Mouse (Mus musculus) adrenal gland, postnatal 25 days (tissue): ENCODE measurements around the gene Ndrg3. TPM values are rescaled to one million over a fixed set of nuclear protein-coding genes. Genes with fewer than 3 reads are reported as not detected.
"Not testable (repeated sequence)": the region's sequence is repeated elsewhere in the genome, so short reads cannot be mapped to it uniquely, and the experiment has no call there.

Source experiments
- DNase-seq: peaks from one replicate; pipeline ENCODE4 v3.0.0; 2021; ENCODE audit warnings: mixed read lengths
- total RNA-seq: library from RNA; stranded (reverse); gene quantifications from 2 replicates; pipeline ENCODE4 v1.2.3, GENCODE M21; 2021

The Ndrg3 gene
- total RNA-seq, 1 experiment from 2014 or later: 55.3 TPM

- DNase-seq: no peak
These were observed 6.4 kb upstream of the Ndrg3 start for GRCm38 (mm10) chr2:156998263-156998662.

GRCm38 (mm10) chr2:156996576-156996975, 4.7 kb upstream of the Ndrg3 start:
- DNase-seq: no peak

GRCm38 (mm10) chr2:156990727-156991431, 977 bp downstream of the Ndrg3 start:
- DNase-seq: no peak

- DNase-seq: no peak
These were observed 4.5 kb downstream of the Ndrg3 start for GRCm38 (mm10) chr2:156987316-156987715.

- DNase-seq: no peak
These were observed 9.0 kb downstream of the Ndrg3 start for GRCm38 (mm10) chr2:156982864-156983263.

DNA sequence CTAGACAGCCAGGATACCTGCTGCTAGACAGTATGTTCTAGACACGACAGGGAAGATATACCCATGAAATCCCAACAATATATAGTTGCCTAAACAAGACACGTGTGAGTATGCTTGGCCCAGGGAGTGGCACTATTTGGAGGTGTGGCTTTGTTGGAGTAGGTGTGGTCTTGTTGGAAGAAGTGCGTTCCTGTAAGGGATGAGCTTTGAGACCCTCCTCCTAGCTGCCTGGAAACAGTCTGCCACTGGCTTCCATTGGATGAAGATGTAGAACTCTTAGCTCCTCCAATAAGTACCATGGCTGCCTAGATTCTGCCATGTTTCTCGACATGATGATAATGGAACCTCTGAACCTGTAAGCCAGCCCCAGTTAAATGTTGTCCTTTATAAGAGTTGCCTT, 10.6 kb downstream of the Ndrg3 start:
- DNase-seq: no peak

- no peak for DNase-seq
These were observed 11.8 kb downstream of the Ndrg3 start for GRCm38 (mm10) chr2:156980059-156980458.

- DNase-seq: no peak
These were observed 15.1 kb downstream of the Ndrg3 start for GRCm38 (mm10) chr2:156976711-156977110.

- DNase-seq: no peak
These were observed 16.9 kb downstream of the Ndrg3 start for GRCm38 (mm10) chr2:156974967-156975366.

- DNase-seq: no peak
These were observed 18.3 kb downstream of the Ndrg3 start for GRCm38 (mm10) chr2:156973316-156974100.

DNA sequence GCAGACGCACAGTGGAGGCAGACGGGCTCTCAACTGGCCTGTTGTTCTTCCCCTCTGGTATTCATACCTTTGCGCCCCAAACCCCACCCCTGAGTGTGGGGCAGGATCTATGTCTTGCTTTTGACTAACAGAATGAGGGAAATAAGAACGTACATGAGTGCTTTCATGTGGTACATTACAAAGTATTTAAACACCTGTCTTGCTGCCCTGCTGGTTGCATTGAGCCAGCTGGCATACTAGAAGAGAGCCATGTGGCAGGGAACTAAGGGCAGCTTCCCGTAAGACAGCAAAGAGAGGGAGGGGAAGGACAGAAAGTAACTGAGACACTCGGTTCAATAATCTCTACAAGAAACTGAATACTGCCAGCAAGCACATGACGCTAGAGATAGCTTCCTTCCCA, 21.6 kb downstream of the Ndrg3 start:
- DNase-seq: no peak

DNA sequence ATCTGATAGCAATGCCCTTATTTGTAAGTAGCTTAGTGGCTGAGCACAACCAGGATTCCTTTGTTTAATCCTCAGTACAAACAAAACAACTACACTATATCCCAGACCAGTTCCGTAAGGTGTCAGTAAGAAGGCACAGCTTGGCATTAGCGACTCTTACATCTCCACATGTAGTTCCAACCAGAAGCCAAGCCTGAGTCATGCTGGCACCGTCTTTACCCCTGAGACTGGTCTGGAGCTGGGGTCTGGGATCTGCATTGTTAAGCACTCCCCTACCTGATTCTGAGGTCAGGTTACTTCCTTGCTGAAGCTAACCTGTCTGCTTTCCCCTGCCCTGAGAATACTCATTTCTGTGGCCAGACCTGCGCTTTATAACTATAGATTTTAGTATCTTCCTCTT, 23.4 kb downstream of the Ndrg3 start:
- no peak for DNase-seq

GRCm38 (mm10) chr2:156967388-156967787, 24.5 kb downstream of the Ndrg3 start:
- DNase-seq: no peak

GRCm38 (mm10) chr2:156963891-156964290, 28.0 kb downstream of the Ndrg3 start:
- no peak for DNase-seq

DNA sequence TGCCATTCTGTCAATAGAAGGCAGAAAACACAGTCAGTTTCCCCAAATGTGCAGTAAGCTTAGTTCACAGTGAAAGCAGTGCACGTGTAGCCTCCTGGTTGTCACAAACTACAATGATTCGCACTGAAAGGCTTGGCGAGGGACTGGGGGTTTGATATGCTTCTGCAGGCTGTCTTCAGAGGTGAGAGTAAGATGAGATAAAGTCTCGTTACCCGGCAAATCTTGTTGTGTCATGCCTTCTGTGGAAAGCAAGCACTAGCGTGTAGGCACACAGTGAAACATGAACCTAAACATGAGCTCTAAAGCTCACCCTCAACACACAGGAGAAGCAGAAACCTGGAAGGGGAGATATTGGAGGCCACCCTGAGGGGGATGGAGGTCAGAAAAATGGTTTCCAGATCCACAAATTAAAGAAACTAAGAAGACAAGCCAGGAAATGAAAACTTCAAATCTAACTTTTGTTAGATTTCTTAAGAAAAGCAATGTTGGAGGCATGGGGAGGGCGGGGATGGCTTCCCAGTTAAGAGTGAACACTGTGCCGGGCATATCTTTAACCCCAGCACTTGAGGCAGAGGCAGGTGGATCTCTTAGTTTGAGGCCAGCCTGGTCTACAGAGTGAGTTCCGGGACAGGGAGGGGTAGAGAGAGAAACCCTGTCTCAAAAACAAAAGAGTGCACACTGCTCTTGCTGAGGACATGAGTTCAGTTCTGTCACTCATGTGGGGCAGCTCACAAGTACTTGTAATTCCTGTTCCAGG, 33.2 kb downstream of the Ndrg3 start:
- DNase-seq: no peak

DNA sequence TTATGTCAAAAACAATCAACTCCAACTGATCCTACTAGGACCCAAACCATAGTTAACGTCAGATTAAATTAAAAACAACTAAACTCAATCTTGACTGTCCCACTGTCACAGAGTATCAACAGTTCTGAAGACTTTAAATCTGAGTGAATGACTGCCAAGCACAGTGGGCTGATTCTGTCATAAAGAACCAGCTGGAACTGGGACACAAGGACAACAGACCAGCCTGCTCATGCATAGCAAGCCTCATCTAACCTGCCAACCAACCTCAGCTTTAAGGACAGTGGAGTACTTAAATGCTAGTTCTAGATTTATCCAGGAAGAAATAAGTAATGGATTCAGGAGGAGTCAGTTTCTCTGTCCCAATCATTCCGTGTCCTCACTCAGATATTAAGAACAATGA, 34.8 kb downstream of the Ndrg3 start:
- DNase-seq: no peak

DNA sequence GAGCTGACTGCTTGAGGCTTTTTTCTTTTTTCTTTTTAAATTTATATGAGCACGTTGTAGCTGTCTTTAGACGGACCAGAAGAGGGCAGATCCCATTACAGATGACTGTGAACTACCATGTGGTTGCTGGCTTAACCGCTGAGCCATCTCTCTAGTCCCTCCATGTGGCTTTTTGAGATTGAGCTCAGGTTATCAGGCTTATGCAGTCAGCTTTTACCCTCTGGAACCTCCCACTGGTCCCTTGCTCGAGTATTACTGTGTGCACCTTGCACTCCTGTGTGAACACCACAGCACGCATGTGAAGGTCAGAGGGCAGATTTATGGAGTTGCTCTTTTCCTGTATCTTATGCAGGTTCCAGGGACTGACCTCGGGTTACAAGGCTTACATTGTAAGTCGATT, 35.5 kb downstream of the Ndrg3 start:
- no peak for DNase-seq

DNA sequence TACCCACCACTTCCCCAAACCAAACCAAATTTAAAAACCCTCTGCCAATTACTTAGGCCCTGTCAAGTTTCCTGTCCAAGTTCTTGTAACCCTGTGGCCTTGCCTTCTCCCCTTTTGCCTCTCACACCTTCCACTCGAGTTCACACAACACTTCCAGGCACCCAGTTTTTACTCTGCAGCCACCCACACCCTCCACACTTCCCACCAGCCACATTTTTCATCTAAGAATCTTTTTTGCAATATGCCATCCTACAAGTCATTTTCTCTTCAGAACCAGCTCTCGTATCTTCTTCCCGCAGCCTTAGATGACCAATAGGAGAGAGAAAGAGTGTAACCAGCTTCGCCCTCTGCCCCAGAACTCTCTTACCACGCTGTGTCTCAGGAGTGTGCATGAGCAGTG, 37.4 kb downstream of the Ndrg3 start:
- DNase-seq: no peak

DNA sequence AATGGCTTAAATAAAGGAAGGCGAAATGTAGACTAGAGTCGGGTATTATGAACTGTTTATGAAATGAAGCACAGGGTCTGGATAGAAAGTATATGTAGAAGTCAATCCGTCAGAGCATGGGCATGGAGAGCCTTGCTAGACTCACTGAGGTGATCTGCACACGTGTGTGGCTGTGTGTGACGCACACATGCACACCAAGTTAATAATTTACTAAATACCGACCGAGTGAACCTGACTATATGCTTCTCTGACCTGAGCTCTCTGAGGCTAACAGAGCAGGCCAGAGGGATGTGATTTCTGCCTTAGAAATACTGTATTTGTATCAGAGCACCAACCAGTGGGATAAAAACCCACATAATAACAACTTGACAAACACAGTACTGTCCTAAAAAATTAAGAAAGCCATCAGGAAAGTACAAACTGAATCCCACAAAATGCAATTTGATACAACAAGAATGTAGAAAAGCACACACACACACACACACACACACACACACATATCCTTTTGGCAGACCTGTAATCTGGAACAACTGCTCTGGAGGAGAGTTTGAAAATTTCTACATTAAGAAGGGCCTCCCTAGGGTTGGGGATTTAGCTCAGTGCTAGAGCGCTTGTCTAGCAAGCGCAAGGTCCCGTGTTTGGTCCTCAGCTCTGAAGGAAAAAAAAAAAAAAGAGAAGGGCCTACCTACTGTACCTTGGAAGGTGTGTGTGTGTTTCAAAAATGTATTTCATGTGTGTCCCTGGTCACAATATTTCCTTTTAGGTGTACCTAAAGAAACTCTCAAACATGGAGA, 40.4 kb downstream of the Ndrg3 start:
- no peak for DNase-seq

GRCm38 (mm10) chr2:156950816-156951215, 41.0 kb downstream of the Ndrg3 start:
- DNase-seq: no peak

- DNase-seq: not testable (repeated sequence)
These were observed 50.3 kb downstream of the Ndrg3 start for GRCm38 (mm10) chr2:156941523-156941922.

GRCm38 (mm10) chr2:156939926-156940325, 51.9 kb downstream of the Ndrg3 start:
- not testable (repeated sequence) for DNase-seq
